Mouse (Mus musculus): Measurements from ENCODE around the gene Camsap2.

DNA sequence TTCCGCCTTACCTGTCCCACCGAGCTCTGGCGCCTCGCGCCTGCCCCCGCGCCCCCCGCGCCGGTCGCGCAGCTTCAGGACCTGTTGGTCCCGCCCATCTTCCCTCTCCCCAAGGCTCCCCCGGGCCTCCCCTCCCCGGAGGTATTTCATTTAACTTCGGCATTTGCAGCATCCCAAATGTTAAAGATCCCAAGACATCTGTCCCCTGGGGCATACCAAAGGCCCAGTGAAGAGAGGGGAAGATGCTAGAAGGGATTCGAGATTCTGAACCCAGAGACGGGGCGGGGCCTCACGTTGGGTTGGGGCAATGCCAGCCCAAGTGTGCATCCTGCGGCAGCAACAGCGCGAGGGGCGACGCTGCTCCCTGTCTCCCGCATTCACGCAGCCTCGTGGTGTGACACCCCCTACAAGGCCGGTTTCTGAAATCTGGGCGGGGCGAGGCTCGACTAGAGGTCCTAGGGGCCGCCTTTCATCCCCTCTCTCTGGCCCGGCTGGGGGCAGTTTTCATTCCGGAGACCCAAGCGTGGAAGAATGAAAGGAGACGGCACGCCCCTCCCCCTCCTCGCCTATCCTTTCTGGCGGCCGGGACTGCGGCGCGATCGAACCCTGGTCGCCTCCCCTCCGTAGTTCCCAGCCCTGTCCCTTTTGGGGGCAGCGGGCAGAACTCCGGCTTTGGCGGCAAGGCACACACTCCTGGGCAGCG lies 111.9 kb downstream of the Camsap2 start, which contains the start of gene Inava:
- no peak for TF ChIP-seq CTCF (IDR thresholded peaks at IDR 0.05; ENCODE audit: extremely low read depth, insufficient read length, insufficient replicate concordance, low read depth, low read length)
- TF ChIP-seq POLR2A (IDR thresholded peaks at IDR 0.05; ENCODE audit: low read depth, low read length) = no peak

Data from small intestine, adult 2 months (tissue).